Mouse (Mus musculus): ENCODE data around the gene Nrxn1.

- TF ChIP-seq USF1 (IDR thresholded peaks at IDR 0.05; ENCODE audit: low read depth, low read length) (no peak), CTCF (IDR thresholded peaks at IDR 0.05 in 2 of 3, conservative IDR thresholded peaks at IDR 0.05 in 1 of 3; ENCODE audit: control insufficient read depth in 1 of 3, insufficient read depth in 1 of 3, low read depth in 2 of 3, low read length in 3 of 3, poor library complexity in 1 of 3, severe bottlenecking in 1 of 3) (no peak)
These were observed 896.1 kb downstream of the Nrxn1 start for GRCm38 (mm10) chr17:90196772-90197171.

All from MEL (cell line).